28 mouse cellular contexts compared by ENCODE assay signal in genomic region chr4:84151247-84151646, GRCm38 (mm10).
DNase-seq lines count a peak whose midpoint lies in the region; ATAC-seq and TF ChIP-seq lines count a peak whose summit lies in the region.
"Had no signal": no experiment of that assay in that cellular context is flagged by ENCODE, and none has a peak within 500 bp of the region (broad histone marks: within the 10 kb centered on the region; RNA-seq: fewer than 3 reads in every experiment).

No protein-coding gene starts in this region.

- H3K36me3 ChIP-seq in hindbrain, embryonic 15.5 days, result no peaks in the 10 kb centered on the region
- H3K36me3 ChIP-seq in hindbrain, embryonic 16.5 days (ENCODE audit: control insufficient read depth, insufficient read depth, low read length), result no peaks in the 10 kb centered on the region
- H3K36me3 ChIP-seq in embryonic facial prominence, embryonic 12.5 days, result no peaks in the 10 kb centered on the region
- no peaks in the 10 kb centered on the region for H3K36me3 ChIP-seq in intestine, embryonic 16.5 days (ENCODE audit: control insufficient read depth, insufficient read depth, low read length)
- no peaks in the 10 kb centered on the region for H3K36me3 ChIP-seq in neural tube, embryonic 13.5 days
- H3K36me3 ChIP-seq in liver, postnatal 0 days (replicated peaks; ENCODE audit: insufficient read depth, low read length), result no peaks in the 10 kb centered on the region
- H3K36me3 ChIP-seq: heart, embryonic 12.5 days; liver, embryonic 15.5 days; lung, embryonic 15.5 days; midbrain, embryonic 10.5 days; midbrain, embryonic 15.5 days had no signal

- no peak for TF ChIP-seq EP300 in liver, postnatal 0 days (IDR thresholded peaks at IDR 0.05; ENCODE audit: low read depth)

- H3K27me3 ChIP-seq in hindbrain, embryonic 15.5 days, result no peaks in the 10 kb centered on the region
- no peaks in the 10 kb centered on the region for H3K27me3 ChIP-seq in hindbrain, embryonic 16.5 days (replicated peaks; ENCODE audit: control insufficient read depth, insufficient read depth, low read length)
- H3K27me3 ChIP-seq in embryonic facial prominence, embryonic 12.5 days, result no peaks in the 10 kb centered on the region; the same call in 1 of the 2 replicates
- H3K27me3 ChIP-seq in intestine, embryonic 16.5 days (replicated peaks; ENCODE audit: control insufficient read depth, insufficient read depth, low read length), result no peaks in the 10 kb centered on the region
- H3K27me3 ChIP-seq in neural tube, embryonic 13.5 days, result no peaks in the 10 kb centered on the region
- no peaks in the 10 kb centered on the region for H3K27me3 ChIP-seq in liver, postnatal 0 days (ENCODE audit: insufficient read depth, low read length)
- H3K27me3 ChIP-seq: heart, embryonic 12.5 days; liver, embryonic 15.5 days; lung, embryonic 15.5 days; midbrain, embryonic 15.5 days had no signal

- 58% methylated on average over 9 of the region's 9 CpGs for WGBS in hindbrain, embryonic 15.5 days
- 65% methylated on average over 9 of the region's 9 CpGs for WGBS in hindbrain, embryonic 16.5 days
- WGBS in embryonic facial prominence, embryonic 12.5 days, result 73% methylated on average over 9 of the region's 9 CpGs
- 67% methylated on average over 9 of the region's 9 CpGs for WGBS in intestine, embryonic 16.5 days
- 52% methylated on average over 9 of the region's 9 CpGs for WGBS in neural tube, embryonic 13.5 days
- WGBS in liver, postnatal 0 days (ENCODE audit: insufficient replicate concordance), result 74% methylated on average over 9 of the region's 9 CpGs

- H3K9me3 ChIP-seq in hindbrain, embryonic 15.5 days, result no peaks in the 10 kb centered on the region
- H3K9me3 ChIP-seq in hindbrain, embryonic 16.5 days (ENCODE audit: control insufficient read depth, low read length), result no peaks in the 10 kb centered on the region
- H3K9me3 ChIP-seq in embryonic facial prominence, embryonic 12.5 days, result no peaks in the 10 kb centered on the region
- no peaks in the 10 kb centered on the region for H3K9me3 ChIP-seq in intestine, embryonic 16.5 days (ENCODE audit: control insufficient read depth, low read length)
- H3K9me3 ChIP-seq in neural tube, embryonic 13.5 days, result no peaks in the 10 kb centered on the region
- H3K9me3 ChIP-seq in liver, postnatal 0 days (ENCODE audit: low read length), result no peaks in the 10 kb centered on the region
- H3K9me3 ChIP-seq: heart, embryonic 12.5 days; liver, embryonic 15.5 days; lung, embryonic 15.5 days; midbrain, embryonic 10.5 days; midbrain, embryonic 15.5 days had no signal

- H3K27ac ChIP-seq in hindbrain, embryonic 15.5 days (replicated peaks), result peak overlapping the region; percentile 35; the same call in 1 of the 2 replicates
- no peak overlapping the region for H3K27ac ChIP-seq in hindbrain, embryonic 16.5 days (ENCODE audit: low read depth, low read length)
- H3K27ac ChIP-seq in embryonic facial prominence, embryonic 12.5 days, result peak overlapping the region; percentile 63; the same call in 1 of the 2 replicates
- H3K27ac ChIP-seq in intestine, embryonic 16.5 days (ENCODE audit: low read length), result peak overlapping the region; percentile 15; the same call in 1 of the 2 replicates
- no peak overlapping the region; the same call in 1 of the 2 replicates for H3K27ac ChIP-seq in neural tube, embryonic 13.5 days (replicated peaks)
- H3K27ac ChIP-seq in liver, postnatal 0 days (ENCODE audit: low read depth), result no peak overlapping the region
- H3K27ac ChIP-seq: gastrocnemius, adult 2 months; heart, adult 2 months; kidney, postnatal 0 days; liver, embryonic 15.5 days; lung, embryonic 15.5 days; midbrain, embryonic 15.5 days had no signal

- H3K4me1 ChIP-seq in hindbrain, embryonic 15.5 days (replicated peaks), result peaks cover 21% of the 10 kb centered on the region
- H3K4me1 ChIP-seq in hindbrain, embryonic 16.5 days (ENCODE audit: control insufficient read depth, insufficient read depth, low read depth, low read length), result 0 out of 2 replicates have a peak, but pooled peaks cover 7% of the 10 kb centered on the region
- H3K4me1 ChIP-seq in embryonic facial prominence, embryonic 12.5 days, result peaks cover 18% of the 10 kb centered on the region
- H3K4me1 ChIP-seq in intestine, embryonic 16.5 days (ENCODE audit: control insufficient read depth, insufficient read depth, low read length), result peaks cover 25% of the 10 kb centered on the region
- peaks cover 29% of the 10 kb centered on the region for H3K4me1 ChIP-seq in neural tube, embryonic 13.5 days (replicated peaks)
- peaks cover 3% of the 10 kb centered on the region; the same call in 1 of the 2 replicates for H3K4me1 ChIP-seq in liver, postnatal 0 days (ENCODE audit: insufficient read depth)
- H3K4me1 ChIP-seq: heart, embryonic 12.5 days; liver, embryonic 15.5 days; midbrain, embryonic 15.5 days had no signal

- DNase-seq in liver, postnatal 0 days, result no peak
- no peak for DNase-seq in cerebellum, postnatal 10 days
- DNase-seq: adrenal gland, postnatal 14 days; cerebellum, adult 11 months; cerebellum, adult 9-10 months; gastrocnemius, adult 2 months; gastrocnemius, postnatal 36 days; heart, adult 2 months; kidney, adult 8-10 months; kidney, postnatal 4 days; layer of hippocampus, postnatal 36 days; left cerebral cortex, postnatal 4 days; spleen, adult 18-20 months; thymus, postnatal 14 days had no signal

- no peak overlapping the region for H3K9ac ChIP-seq in hindbrain, embryonic 15.5 days
- H3K9ac ChIP-seq in hindbrain, embryonic 16.5 days (ENCODE audit: low read depth, low read length), result no peak overlapping the region
- H3K9ac ChIP-seq in embryonic facial prominence, embryonic 12.5 days, result no peak overlapping the region
- H3K9ac ChIP-seq in intestine, embryonic 16.5 days (ENCODE audit: low read depth, low read length), result no peak overlapping the region
- no peak overlapping the region for H3K9ac ChIP-seq in neural tube, embryonic 13.5 days
- H3K9ac ChIP-seq in liver, postnatal 0 days (replicated peaks), result no peak overlapping the region
- H3K9ac ChIP-seq: heart, embryonic 12.5 days; liver, embryonic 15.5 days; lung, embryonic 15.5 days; midbrain, embryonic 15.5 days had no signal

- no peak overlapping the region for H3K4me2 ChIP-seq in hindbrain, embryonic 15.5 days
- H3K4me2 ChIP-seq in hindbrain, embryonic 16.5 days (ENCODE audit: low read length), result no peak overlapping the region
- H3K4me2 ChIP-seq in embryonic facial prominence, embryonic 12.5 days (replicated peaks), result no peak overlapping the region
- H3K4me2 ChIP-seq in intestine, embryonic 16.5 days (ENCODE audit: low read depth, low read length), result no peak overlapping the region
- H3K4me2 ChIP-seq in neural tube, embryonic 13.5 days, result no peak overlapping the region
- no peak overlapping the region for H3K4me2 ChIP-seq in liver, postnatal 0 days (ENCODE audit: low read depth, low read length)
- H3K4me2 ChIP-seq: heart, embryonic 12.5 days; liver, embryonic 15.5 days; lung, embryonic 15.5 days; midbrain, embryonic 15.5 days had no signal

- TF ChIP-seq CTCF in liver, postnatal 0 days (IDR thresholded peaks at IDR 0.05; ENCODE audit: low read depth), result no peak

- H3K4me3 ChIP-seq in hindbrain, embryonic 15.5 days, result no peak overlapping the region
- H3K4me3 ChIP-seq in hindbrain, embryonic 16.5 days (ENCODE audit: low read length), result no peak overlapping the region
- no peak overlapping the region for H3K4me3 ChIP-seq in embryonic facial prominence, embryonic 12.5 days
- H3K4me3 ChIP-seq in intestine, embryonic 16.5 days (ENCODE audit: low read length), result no peak overlapping the region
- no peak overlapping the region for H3K4me3 ChIP-seq in neural tube, embryonic 13.5 days
- no peak overlapping the region for H3K4me3 ChIP-seq in liver, postnatal 0 days (ENCODE audit: low read depth, low read length)
- H3K4me3 ChIP-seq: gastrocnemius, adult 2 months; heart, adult 2 months; heart, embryonic 12.5 days; liver, embryonic 15.5 days; lung, embryonic 15.5 days; midbrain, embryonic 10.5 days; midbrain, embryonic 15.5 days had no signal

- 0 out of 2 replicates have a peak, but pooled peaks have one; percentile 35 for ATAC-seq in hindbrain, embryonic 15.5 days (ENCODE audit: low FRiP score, low read depth)
- no peak; the same call in 1 of the 2 replicates for ATAC-seq in hindbrain, embryonic 16.5 days
- ATAC-seq in embryonic facial prominence, embryonic 12.5 days (ENCODE audit: insufficient number of reproducible peaks, insufficient read depth, low FRiP score, low TSS enrichment), result no peak
- ATAC-seq in intestine, embryonic 16.5 days, result no peak
- peak; percentile 41 for ATAC-seq in neural tube, embryonic 13.5 days (ENCODE audit: low read depth)
- ATAC-seq in liver, postnatal 0 days, result no peak
- ATAC-seq: CD4-positive, CD25-positive, alpha-beta regulatory T cell, adult 4 months; forebrain, embryonic 16.5 days; inflammation-experienced regulatory T-cells, adult 6 months had no signal

Comparison
In these comparisons a context has a peak if more than half of its experiments do, and no peak if none do; other contexts are left out.
1. ATAC-seq: peak in hindbrain, embryonic 15.5 days (single experiment) and neural tube, embryonic 13.5 days (single experiment); none in hindbrain, embryonic 16.5 days (single experiment), embryonic facial prominence, embryonic 12.5 days (single experiment), intestine, embryonic 16.5 days (single experiment) and liver, postnatal 0 days (single experiment).
2. H3K27ac ChIP-seq: peak in hindbrain, embryonic 15.5 days (single experiment), embryonic facial prominence, embryonic 12.5 days (single experiment) and intestine, embryonic 16.5 days (single experiment); none in hindbrain, embryonic 16.5 days (single experiment), neural tube, embryonic 13.5 days (single experiment) and liver, postnatal 0 days (single experiment).